Mouse (Mus musculus) cortical plate, adult 2 months (tissue): ENCODE measurements around the gene Ptger4.

Experiments
- CTCF ChIP-seq: fragments of 200-500 bp; IDR thresholded peaks from 2 replicates; pipeline ENCODE4 v1.5.1; 2011; ENCODE audit warnings: mild to moderate bottlenecking, control low read depth, low read length; ENCODE audit not compliant: insufficient read depth; ENCODE audit errors: extremely low read depth
- POLR2A ChIP-seq: fragments of 200-500 bp; IDR thresholded peaks from 2 replicates; pipeline ENCODE4 v1.6.1; 2011; ENCODE audit warnings: mild to moderate bottlenecking, low read length, control low read depth; ENCODE audit not compliant: insufficient read depth; ENCODE audit errors: extremely low read depth

GRCm38 (mm10) chr15:5209116-5209515 lies 34.9 kb downstream of the Ptger4 start:
- TF ChIP-seq CTCF (no peak), POLR2A (no peak)
